Mouse (Mus musculus): ENCODE data around the gene Cd274.

Cd274 gene

DNA sequence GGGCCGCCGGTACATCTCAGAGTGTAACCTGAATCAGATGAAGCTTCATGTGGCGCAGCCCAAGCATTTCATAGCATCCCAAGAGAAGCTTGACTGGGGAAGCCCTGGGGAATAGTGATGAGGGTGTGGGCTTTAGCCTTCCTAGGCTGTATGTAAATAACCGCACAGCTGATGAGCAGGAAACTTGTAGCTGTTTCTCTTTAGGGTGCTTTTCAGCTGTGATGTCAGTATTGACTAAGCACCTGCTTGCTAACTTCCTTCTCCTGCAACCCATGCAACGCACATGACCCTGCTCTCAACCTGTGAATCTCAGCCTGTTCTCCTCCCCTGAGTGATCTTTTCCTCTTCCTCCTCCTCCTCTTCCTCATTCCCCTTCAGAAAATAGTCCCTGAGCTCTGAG lies 3.2 kb upstream of the Cd274 start:
- DNase-seq (ENCODE audit: extremely low read depth, low read depth), result no peak

- no peak for DNase-seq (ENCODE audit: extremely low read depth, low read depth)
Observed at GRCm38 (mm10) chr19:29365105-29365504, 2.1 kb upstream of the Cd274 start.

DNA sequence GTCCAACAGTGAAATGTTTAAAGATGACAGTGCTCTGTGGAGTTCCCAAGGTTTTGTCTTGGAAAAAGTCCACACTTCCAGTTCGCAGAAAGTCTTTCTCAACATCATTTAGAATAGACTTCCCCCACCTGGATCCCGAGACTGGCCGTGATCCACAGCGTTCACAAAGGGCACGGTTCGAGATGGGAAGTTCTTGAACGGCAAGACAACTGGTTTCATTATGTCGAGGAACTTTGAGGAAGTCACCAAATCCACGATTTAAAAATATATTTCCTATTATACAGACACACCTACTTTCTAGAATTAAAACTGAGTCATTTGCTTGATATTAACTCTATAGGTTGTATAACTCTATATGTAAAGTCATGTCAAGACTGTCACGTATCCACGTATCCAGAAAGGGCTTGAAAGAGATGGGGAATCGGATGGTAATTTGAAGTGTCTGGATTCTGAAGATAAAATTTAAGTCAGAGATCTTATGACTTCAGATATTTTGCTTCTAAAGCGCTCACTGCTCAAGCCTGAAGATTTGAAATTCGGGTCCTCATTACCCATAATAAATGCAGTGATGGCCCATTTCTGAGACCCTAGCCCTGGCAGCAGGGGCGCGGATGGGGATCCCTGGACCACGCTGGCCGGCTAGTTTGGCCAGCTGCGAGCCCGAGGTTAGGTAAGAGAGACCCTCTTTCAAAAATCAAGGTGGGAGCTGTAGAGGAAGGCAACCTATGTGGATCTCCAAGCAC lies 858 bp upstream of the Cd274 start:
- DNase-seq (ENCODE audit: extremely low read depth, low read depth), result peak; percentile 80

DNA sequence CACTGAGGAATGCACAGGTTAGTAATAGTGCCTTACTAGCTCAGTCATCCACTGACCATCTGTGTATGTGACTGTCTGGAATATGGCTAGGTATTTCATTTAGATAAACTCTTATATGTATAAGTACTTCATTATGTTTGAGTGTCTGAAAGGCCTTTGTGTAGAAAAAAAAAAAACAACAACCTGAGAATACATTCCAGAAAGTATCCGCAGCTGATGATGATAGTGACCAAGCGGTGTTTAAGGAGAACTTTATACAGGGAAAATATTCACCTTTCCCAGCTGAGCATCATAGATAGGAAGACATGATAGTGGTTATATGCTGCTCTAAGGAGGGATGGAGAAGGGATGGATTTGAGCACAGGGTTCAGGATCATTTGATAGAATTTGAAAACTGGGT lies 786 bp downstream of the Cd274 start:
- peak; percentile 32 for DNase-seq (ENCODE audit: extremely low read depth, low read depth)

- DNase-seq (ENCODE audit: extremely low read depth, low read depth), result peak; percentile 54
Observed at GRCm38 (mm10) chr19:29368671-29369309, 1.5 kb downstream of the Cd274 start.

DNA sequence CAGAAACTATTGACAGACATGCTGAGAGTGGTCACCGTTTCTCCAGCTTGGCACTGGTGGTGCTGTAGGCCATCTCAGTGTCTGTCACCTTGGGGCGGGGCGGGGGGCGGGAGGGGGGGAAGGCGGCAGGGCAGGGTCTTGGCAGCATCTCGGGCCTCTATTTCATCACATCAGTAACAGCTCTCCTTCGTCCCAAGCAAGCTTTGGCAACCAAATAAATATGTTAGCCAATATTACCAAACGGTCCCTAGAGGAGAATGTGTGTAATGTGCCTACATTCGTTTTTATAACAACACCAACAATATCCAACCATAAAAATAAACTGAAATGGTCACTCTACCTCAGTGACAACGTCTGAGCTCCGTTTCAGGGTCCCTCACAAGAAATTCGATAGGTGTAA lies 2.9 kb downstream of the Cd274 start:
- DNase-seq (ENCODE audit: extremely low read depth, low read depth), result peak; percentile 57

DNA sequence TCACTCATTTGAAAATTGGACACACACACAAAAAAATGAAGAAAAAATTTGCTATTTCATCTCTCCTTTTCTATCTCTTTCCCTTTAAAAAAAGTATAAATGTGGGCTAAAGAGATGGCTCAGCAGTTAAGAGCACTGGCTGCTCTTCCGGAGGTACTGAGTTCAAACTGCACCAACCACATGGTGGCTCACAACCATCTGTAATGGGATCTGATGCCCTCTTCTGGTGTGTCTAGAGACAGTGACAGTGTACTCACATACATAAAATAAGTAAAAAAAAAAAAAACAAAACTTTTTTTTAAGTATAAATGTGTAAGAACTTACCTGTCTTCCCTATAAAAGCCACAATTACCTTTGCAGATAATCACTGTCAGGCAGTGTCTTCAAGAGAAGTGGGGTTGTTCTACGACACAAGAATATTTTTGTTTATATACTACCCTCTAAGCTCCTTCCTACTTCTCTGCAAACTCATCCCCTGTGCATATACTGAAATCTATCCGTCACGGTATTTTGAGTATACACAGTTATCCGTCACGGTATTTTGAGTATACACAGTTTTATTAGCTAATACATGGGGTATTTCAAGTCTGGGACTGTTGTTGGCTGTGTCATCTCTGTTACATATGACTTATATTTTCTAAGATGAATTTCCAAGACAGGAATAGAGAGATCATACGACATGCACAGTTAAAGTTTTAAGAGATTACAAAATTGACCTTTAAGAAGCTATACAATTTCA lies 3.5 kb downstream of the Cd274 start:
- peak; percentile 77 for DNase-seq (ENCODE audit: extremely low read depth, low read depth)

- peak; percentile 55 for DNase-seq (ENCODE audit: extremely low read depth, low read depth)
Observed at GRCm38 (mm10) chr19:29371284-29372081, 4.2 kb downstream of the Cd274 start.

- DNase-seq (ENCODE audit: extremely low read depth, low read depth), result peak; percentile 59
Observed at GRCm38 (mm10) chr19:29372138-29372537, 4.9 kb downstream of the Cd274 start.

- DNase-seq (ENCODE audit: extremely low read depth, low read depth), result no peak
Observed at GRCm38 (mm10) chr19:29372621-29373020, 5.4 kb downstream of the Cd274 start.

DNA sequence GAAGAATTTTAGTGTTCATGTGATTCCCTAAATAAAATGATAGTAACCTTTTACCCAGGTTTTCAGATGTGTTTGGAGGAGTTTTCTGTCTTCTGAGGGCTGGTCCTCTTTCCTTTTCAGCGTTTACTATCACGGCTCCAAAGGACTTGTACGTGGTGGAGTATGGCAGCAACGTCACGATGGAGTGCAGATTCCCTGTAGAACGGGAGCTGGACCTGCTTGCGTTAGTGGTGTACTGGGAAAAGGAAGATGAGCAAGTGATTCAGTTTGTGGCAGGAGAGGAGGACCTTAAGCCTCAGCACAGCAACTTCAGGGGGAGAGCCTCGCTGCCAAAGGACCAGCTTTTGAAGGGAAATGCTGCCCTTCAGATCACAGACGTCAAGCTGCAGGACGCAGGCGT lies 6.2 kb downstream of the Cd274 start:
- DNase-seq (ENCODE audit: extremely low read depth, low read depth), result no peak

DNA sequence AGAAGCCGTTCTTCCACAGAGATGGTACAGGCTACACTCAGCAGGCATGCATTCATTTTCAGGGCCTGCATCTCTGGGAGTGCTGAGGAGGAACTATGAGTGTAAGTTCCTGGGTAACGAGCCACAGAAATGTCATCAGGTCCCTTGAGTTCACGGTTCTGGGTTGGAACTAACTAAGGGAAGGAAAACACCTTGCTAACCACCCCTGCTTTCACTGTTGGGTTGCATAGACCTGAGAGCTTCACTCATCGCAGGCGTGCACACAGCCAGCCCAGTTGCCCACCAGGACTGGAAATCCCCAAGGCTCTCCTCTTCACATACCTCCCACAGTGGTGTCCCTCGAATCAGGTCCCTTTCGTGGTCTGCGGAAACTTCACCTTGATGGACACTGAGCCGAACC lies 7.7 kb downstream of the Cd274 start:
- no peak for DNase-seq (ENCODE audit: extremely low read depth, low read depth)

GRCm38 (mm10) chr19:29376382-29376781 lies 9.1 kb downstream of the Cd274 start:
- DNase-seq (ENCODE audit: extremely low read depth, low read depth), result no peak

GRCm38 (mm10) chr19:29379839-29380603 lies 12.8 kb downstream of the Cd274 start:
- no peak for DNase-seq (ENCODE audit: extremely low read depth, low read depth)

- DNase-seq (ENCODE audit: extremely low read depth, low read depth), result no peak
Observed at GRCm38 (mm10) chr19:29383368-29383767, 16.1 kb downstream of the Cd274 start.

DNA sequence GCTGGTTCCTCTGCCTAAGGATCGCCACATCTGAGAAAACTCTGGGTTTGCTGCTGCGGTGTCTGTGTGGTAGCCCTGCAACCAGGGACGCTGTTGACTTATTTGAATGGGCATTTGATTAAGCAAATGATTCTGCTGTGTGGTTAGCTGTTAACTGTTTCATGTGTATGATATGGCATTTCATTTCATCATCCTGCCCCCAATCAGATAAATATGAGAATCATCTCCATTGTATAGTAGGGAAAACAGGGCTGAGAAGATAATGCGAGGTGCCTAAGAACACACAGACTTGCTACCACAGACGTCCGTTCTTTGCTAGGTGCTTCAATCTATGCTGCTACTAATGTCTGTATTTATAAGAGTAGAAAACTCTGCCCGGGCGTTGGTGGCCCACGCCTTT lies 17.2 kb downstream of the Cd274 start:
- no peak for DNase-seq (ENCODE audit: extremely low read depth, low read depth)

- no peak for DNase-seq (ENCODE audit: extremely low read depth, low read depth)
Observed at GRCm38 (mm10) chr19:29384994-29385393, 17.7 kb downstream of the Cd274 start.

GRCm38 (mm10) chr19:29385822-29386221 lies 18.6 kb downstream of the Cd274 start:
- no peak for DNase-seq (ENCODE audit: extremely low read depth, low read depth)

GRCm38 (mm10) chr19:29388818-29389217 lies 21.6 kb downstream of the Cd274 start:
- DNase-seq (ENCODE audit: extremely low read depth, low read depth), result no peak

- DNase-seq (ENCODE audit: extremely low read depth, low read depth), result no peak
Observed at GRCm38 (mm10) chr19:29390483-29390882, 23.2 kb downstream of the Cd274 start.

GRCm38 (mm10) chr19:29391279-29391678 lies 24.0 kb downstream of the Cd274 start:
- no peak for DNase-seq (ENCODE audit: extremely low read depth, low read depth)
